Mouse (Mus musculus) embryonic stem cell, embryonic (primary cell): Measurements from ENCODE around the gene Kctd4.
"Not testable (repeated sequence)": the region's sequence is repeated elsewhere in the genome, so short reads cannot be mapped to it uniquely, and the experiment has no call there.

ENCODE experiments used
- CTCF ChIA-PET, 4 experiments: fragments of 300-600 bp in 2 of 4; fragments of 350-600 bp in 2 of 4; sonication (Branson Sonifier 250); formaldehyde crosslinking; loops; one replicate each; lab custom pipeline; 2022; ENCODE audit warnings: inconsistent platforms in 2 of 4; lab: Charles Lee
- POLR2A ChIA-PET, 4 experiments: fragments of 300-600 bp in 2 of 4; fragments of 350-600 bp in 2 of 4; sonication (Branson Sonifier 250); formaldehyde crosslinking; loops; one replicate each; lab custom pipeline; 2022; ENCODE audit warnings: antibody characterized with exemption in 4 of 4, inconsistent platforms in 1 of 4; lab: Charles Lee

Gene Kctd4

DNA sequence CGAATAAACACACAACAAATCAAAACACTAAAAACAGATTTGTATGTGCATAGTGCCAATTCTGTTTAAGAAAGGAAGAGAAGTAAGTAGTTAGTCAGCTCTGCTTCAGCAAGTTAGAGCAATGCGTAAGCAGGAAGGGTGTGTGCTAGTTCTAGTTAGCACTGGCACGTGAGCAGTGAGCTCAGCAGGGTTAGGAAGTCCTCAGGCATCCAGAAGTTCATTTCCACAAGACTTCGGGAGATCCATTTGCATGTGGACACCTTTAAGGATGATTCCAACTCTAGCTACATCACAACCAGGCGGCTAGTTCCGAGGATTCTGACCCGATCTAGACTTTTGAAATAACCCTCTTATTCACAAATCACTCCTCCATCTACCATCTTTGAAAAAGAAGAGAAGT lies at the start of gene Kctd4:
TSS of gene Kctd4 (plus strand) at position 244 of the 400 bp plus-strand sequence.
- ChIA-PET POLR2A (interaction anchor here in 1 of 4 experiments (1.0 to 1.8 kb wide), 8 partner anchors 12 to 121 kb away, joined by 3 to 6 read pairs (median 4); no protein-coding TSS in a partner anchor), CTCF (interaction anchor here in 2 of 4 experiments (0.8 to 1.3 kb wide), 3 partner anchors 13 to 123 kb away, joined by 3 to 5 read pairs (median 4); no protein-coding TSS in a partner anchor)

DNA sequence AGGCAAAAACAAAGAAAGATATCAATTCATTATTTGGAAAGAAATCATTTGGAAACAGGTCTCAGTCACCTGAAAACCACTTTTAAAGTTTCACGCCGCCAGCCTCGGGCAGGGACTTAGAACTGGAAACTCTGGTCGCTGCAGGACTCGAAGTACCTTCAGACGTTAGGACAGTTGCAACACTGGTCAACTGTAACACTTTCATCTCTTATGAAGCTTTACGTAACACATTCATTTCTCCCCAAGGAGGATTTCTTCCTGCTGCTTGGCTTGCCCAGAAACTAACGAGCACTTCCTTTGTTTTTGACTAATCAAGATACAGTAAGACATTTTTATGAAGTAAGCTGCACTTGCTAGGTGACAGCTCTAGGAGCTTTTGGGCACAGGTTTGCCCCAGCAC lies 47.9 kb upstream of the Kctd4 start:
- ChIA-PET POLR2A (interaction anchor here in 1 of 4 experiments (0.7 kb wide), 1 partner anchor 57 kb away, joined by 3 read pairs; no protein-coding TSS in a partner anchor), CTCF (no interaction called here)

DNA sequence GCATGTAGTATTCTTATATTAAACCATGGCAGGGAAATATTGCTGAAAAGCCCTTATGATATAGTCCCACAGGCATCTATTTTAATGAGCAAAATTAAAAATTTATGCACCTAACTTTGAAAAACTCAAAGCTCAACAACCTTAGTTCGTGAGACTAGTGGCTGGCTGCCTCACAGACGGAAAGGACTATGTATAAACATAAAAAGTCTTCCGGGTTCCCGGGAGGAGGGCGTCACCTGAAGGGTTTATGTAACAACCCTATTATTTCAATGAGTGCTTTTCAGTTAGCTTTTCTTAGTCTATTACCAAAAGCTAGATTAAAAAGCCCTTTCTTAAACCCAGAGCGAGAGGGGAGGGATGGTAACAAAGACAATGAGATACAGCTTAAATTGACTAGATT lies 42.8 kb upstream of the Kctd4 start:
- POLR2A ChIA-PET, result interaction anchor here in 3 of 4 experiments (0.5 to 1.9 kb wide), 7 partner anchors 12 to 503 kb away, joined by 3 to 5 read pairs (median 3); partner anchors contain the start of gene Tsc22d1 (in 1 of the 3)

DNA sequence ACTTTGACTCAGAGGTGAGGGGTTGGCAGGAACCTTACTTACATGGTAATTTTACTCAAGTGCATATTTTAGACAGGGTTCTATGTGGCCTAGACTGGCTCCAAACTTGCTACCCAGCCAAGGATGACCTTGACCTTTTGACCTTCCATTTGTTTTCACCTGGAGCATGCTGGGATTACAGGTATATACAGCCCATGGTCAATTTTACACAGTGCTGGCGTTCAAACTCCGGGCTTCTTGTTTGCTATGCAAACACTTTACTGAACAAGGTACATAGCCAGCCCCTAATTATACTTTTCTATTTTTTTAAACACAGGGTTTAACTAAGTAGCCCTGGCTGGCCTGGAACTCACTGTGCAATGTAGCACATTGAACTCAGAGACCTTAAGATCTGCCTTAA lies 42.1 kb upstream of the Kctd4 start:
- CTCF ChIA-PET, result interaction anchor here in 1 of 4 experiments (0.9 to 1.0 kb wide), 2 partner anchors 11 to 13 kb away, joined by 3 to 4 read pairs; no protein-coding TSS in a partner anchor
- POLR2A ChIA-PET, result interaction anchor here in 2 of 4 experiments (0.6 to 1.9 kb wide), 5 partner anchors 13 to 501 kb away, joined by 3 to 5 read pairs (median 3); no protein-coding TSS in a partner anchor

More for the DNA sequence above, 42.8 kb upstream of the Kctd4 start:
- CTCF ChIA-PET, result interaction anchor here in 1 of 4 experiments (0.9 to 1.0 kb wide), 2 partner anchors 10 to 13 kb away, joined by 3 to 4 read pairs; no protein-coding TSS in a partner anchor

DNA sequence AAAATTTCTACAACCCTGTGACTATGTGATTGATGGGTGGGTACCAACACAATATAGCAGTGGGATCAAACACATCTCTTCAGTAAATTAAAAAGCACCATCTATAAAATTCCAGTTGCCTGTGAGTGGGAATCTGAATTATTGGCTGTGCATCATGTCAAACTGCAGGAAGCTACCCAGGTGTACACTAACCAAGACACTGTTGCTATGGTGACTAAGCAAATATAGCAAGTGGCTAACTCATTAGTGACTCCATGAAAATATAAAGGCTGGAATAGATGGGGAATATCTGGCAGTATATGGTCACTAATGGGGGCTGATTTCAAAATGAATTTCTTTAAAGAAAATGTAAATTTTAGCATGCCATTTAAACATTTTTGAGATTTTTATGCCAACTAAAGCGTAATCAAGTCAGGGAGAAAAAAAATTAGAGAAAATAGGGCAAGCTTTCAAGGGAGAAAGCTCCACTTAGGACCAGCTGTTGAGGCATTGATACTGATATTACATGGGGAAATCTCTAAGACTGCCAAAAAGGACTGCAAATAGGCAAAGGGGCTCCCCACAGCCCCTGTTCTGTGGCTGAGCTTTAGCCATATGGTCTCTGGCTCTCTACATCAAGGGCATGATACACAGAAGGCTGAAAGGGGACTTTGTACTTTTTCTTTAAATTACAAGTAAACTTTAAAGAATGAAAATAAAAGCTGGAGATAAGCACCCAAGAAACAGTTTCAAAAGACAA lies 31.3 kb upstream of the Kctd4 start:
- ChIA-PET POLR2A (interaction anchor here in 1 of 4 experiments (0.9 to 1.5 kb wide), 3 partner anchors 9 to 47 kb away, joined by 3 to 4 read pairs (median 3); no protein-coding TSS in a partner anchor), CTCF (interaction anchor here (0.5 to 1.3 kb wide), 5 partner anchors 11 to 47 kb away, joined by 3 read pairs; no protein-coding TSS in a partner anchor)

DNA sequence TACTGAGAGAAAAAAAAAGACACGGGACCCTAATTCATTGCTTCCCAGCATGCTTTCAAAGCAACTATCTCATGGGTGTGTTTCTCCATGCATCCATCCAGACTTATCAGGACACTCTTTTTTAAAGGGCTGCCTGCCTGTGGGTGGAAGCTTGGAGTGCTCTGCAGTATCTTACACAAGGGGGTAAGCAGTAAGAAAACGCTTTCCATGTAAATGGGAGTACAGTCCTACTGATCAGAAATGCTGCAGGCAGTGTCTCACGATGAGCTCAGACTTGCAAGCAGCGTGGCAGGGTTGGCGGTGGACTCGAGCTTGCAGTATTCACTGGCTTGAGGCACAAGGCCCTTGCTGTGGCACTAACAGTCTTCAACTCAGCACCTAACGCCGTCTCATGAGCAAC lies 25.1 kb upstream of the Kctd4 start:
- CTCF ChIA-PET, result not testable (repeated sequence)
- POLR2A ChIA-PET, result interaction anchor here in 2 of 4 experiments (1.2 to 2.5 kb wide), 2 partner anchors 18 to 53 kb away, joined by 3 to 6 read pairs; no protein-coding TSS in a partner anchor

DNA sequence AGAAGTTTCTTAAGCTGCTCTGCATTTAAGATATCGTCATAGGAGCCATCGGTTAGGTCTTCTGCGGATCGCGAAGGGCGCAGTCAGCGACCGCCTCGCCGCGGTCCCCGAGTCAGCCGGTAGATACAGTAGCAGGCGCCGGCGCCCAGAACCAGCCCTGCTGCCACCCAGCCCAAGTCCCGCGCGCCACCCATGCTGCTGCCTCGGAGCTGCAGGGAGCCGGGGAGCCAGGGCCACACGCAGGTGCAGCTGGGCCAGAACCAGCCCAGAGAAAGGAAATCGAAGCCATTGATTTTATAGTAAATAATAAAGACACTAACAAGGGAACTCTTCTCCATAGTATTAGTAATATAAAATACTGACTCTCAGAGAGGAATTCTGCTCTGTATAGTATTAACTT lies 23.5 kb upstream of the Kctd4 start:
- POLR2A ChIA-PET, result interaction anchor here in 1 of 4 experiments (0.8 to 2.2 kb wide), 2 partner anchors 9 to 19 kb away, joined by 3 to 9 read pairs; no protein-coding TSS in a partner anchor
- CTCF ChIA-PET, result no interaction called here

DNA sequence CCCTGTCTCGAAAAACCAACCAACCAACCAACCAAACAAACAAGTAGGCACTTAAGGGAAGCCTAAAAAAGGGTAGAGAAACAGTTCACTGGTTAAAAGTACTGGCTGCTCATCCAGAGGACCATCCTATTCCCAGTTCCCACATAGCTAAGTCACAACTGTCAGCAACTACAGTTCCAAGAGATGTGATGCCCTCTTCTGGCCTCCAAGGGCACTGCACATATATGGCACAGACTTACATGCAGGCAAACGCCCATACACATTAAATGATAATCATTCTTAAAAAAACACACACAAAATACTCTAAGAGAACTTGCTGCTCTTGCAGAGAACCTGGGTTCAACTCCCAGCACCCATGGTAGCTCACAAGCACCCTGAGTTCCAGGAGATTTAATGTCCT lies 20.4 kb upstream of the Kctd4 start:
- POLR2A ChIA-PET, result interaction anchor here in 1 of 4 experiments (0.8 to 1.3 kb wide), 3 partner anchors 8 to 35 kb away, joined by 3 to 5 read pairs (median 3); no protein-coding TSS in a partner anchor
- CTCF ChIA-PET, result interaction anchor here (0.5 to 1.4 kb wide), 28 partner anchors 9 to 928 kb away, joined by 3 to 24 read pairs (median 4); partner anchors contain the start of gene Kctd4 (in 1 of the 4)

DNA sequence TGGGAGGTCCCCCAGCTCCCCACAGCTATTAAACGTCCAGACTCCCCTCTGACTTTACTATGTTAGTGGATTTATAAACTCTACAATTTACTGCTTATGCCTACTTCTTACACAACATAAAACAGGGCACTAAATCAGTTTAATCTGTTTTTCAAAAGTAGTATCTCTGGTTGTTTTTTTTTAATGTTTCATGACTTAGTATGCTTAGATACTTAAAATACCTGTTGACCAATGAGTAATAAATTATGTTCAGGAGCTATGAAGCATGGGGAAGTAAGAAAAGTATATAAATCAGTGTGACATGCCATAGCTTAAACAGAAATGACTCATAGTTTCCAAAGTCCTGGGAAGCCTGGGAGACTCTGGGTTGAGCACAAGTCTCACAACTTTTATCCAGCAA lies 17.1 kb upstream of the Kctd4 start:
- ChIA-PET POLR2A (interaction anchor here in 1 of 4 experiments (0.6 to 1.2 kb wide), 2 partner anchors 34 to 37 kb away, joined by 3 read pairs; no protein-coding TSS in a partner anchor), CTCF (interaction anchor here in 2 of 4 experiments (0.6 to 1.9 kb wide), 6 partner anchors 38 to 462 kb away, joined by 3 to 6 read pairs (median 4); no protein-coding TSS in a partner anchor)

DNA sequence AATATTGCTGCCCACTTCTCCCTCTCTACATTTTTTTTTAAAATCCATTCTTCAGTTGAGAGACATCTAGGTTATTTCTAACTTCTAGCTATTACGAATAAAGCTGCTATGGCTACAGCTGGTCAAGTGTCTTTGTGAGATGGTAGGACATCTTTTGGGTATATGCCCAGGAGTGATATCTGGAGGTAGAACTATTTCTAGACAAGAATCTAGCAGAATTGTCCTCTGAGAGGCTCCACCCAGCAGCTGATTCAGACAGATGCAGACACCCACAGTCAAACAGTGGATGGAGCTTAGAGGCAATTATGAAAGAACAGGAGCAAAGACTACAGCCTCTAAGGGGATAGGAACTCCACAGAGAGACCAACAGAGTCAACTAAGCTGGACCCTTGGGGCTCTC lies 13.3 kb upstream of the Kctd4 start:
- ChIA-PET POLR2A (interaction anchor here in 1 of 4 experiments (0.6 to 1.3 kb wide), 2 partner anchors 13 to 35 kb away, joined by 3 to 4 read pairs; partner anchors contain the start of gene Kctd4), CTCF (interaction anchor here in 2 of 4 experiments (0.6 to 1.1 kb wide), 3 partner anchors 13 to 42 kb away, joined by 3 to 8 read pairs (median 3); partner anchors contain the start of gene Kctd4 (in 1 of the 2))

DNA sequence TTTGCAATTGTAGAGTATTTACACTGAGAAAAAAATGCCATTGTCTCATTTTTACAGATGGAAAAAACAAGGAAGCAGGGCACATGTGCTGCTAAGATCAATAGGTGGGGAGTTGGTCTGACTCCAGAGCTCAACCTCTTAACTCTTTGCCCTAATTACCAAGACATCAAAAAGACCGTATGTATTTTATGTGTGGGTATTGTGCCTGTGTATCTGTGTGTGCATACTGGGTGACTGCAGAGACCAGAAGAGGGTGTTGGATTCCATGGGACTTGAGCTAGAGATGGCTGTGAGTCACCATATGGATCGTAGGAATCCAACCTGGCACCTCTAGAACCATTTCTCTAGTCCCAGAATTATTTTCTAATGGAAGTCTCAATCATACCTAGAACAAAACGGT lies 12.4 kb upstream of the Kctd4 start:
- ChIA-PET CTCF (interaction anchor here in 3 of 4 experiments (0.6 to 1.1 kb wide), 3 partner anchors 14 to 43 kb away, joined by 3 to 8 read pairs (median 3); no protein-coding TSS in a partner anchor), POLR2A (interaction anchor here in 2 of 4 experiments (1.2 to 1.4 kb wide), 3 partner anchors 8 to 12 kb away, joined by 3 to 4 read pairs (median 4); partner anchors contain the start of gene Kctd4 (in 1 of the 2))

DNA sequence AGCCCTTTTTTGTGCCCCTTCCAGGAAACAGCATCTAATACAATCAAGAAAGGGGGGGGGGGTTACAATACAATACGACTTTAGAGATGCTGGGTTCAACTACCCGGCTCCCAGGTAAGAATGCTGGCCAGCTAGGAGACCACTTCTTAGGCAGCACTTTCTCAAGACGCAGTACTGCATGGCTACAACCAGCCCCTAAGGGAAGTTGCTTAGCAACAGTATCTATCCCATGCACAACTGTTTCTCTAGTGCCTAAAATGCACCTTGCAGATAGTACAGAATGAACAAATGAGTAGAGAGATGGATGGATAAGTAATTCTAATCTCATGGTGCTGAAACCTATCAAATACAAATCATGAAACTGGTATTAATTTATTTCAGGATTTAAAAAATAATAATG lies 7.1 kb upstream of the Kctd4 start:
- POLR2A ChIA-PET, result interaction anchor here in 1 of 4 experiments (0.6 kb wide), 1 partner anchor 14 kb away, joined by 9 read pairs; no protein-coding TSS in a partner anchor
- CTCF ChIA-PET, result interaction anchor here in 1 of 4 experiments (0.7 kb wide), 2 partner anchors 9 to 162 kb away, joined by 9 to 12 read pairs; no protein-coding TSS in a partner anchor

DNA sequence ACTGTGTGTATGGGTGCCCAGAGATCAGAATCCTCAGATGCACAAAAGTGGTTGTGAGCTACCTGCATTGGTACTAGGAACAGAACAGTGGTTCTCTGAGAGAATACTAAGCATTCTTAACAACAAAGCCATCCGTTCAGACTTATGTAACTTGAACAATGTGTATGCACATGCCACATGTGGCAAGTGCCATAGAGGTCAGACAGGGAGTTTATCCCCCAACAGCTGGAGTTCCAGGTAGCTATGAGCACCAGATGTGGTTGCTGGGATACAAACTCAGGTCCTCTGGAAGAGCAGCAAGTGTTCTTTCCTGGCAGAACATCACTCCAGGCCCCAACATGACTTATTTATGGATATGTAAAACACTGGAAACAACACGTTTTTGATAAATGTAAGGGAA lies 1.8 kb upstream of the Kctd4 start:
- POLR2A ChIA-PET, result interaction anchor here in 1 of 4 experiments (1.0 kb wide), 1 partner anchor 10 kb away, joined by 4 read pairs; no protein-coding TSS in a partner anchor

DNA sequence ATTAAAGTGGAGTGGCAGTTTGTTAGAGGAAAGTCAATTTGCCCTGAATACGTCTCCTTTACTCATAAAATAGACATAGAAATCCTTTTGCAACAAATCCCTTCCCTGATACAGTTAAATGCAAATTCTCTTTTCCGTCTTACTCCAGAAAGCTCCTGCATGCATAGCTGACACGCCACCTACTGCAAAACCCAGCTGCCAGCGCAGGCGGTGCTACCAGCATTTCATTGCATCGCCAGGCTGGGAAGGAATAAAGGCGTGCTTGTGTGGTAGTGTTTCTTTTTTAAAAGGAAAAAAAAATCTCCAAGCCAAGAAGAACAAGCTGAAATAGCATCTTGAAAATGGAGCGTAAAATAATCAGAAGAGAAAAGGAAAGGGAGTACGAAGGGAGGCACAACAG lies 7.4 kb downstream of the Kctd4 start:
- CTCF ChIA-PET, result no interaction called here
- POLR2A ChIA-PET, result interaction anchor here in 1 of 4 experiments (0.6 to 1.0 kb wide), 5 partner anchors 8 to 30 kb away, joined by 3 to 9 read pairs (median 3); no protein-coding TSS in a partner anchor

More for the DNA sequence above, 1.8 kb upstream of the Kctd4 start:
- CTCF ChIA-PET, result interaction anchor here in 1 of 4 experiments (0.6 kb wide), 1 partner anchor 169 kb away, joined by 3 read pairs; no protein-coding TSS in a partner anchor

DNA sequence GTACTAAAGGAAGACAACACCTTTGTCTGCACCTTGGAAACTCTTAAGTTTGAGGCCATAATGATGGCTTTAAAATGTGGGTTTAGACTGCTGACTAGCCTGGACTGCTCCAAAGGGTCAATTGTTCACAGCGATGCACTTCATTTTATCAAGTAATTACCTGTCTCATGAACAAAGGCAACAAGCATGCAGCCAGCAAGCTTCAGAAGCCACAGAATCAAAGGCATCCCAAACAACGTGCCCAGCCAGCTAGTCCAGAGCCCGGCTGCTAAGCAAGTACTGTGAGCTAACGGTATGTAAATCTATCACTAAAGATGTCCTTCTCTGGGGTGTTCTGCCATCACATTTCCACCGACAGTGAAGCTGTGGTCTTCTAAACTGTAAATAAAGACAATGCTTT lies 8.4 kb downstream of the Kctd4 start:
- ChIA-PET CTCF (interaction anchor here in 3 of 4 experiments (0.5 to 1.4 kb wide), 4 partner anchors 29 to 114 kb away, joined by 3 to 4 read pairs (median 4); no protein-coding TSS in a partner anchor), POLR2A (interaction anchor here in 3 of 4 experiments (0.7 to 1.3 kb wide), 6 partner anchors 11 to 49 kb away, joined by 3 to 7 read pairs (median 3); no protein-coding TSS in a partner anchor)

DNA sequence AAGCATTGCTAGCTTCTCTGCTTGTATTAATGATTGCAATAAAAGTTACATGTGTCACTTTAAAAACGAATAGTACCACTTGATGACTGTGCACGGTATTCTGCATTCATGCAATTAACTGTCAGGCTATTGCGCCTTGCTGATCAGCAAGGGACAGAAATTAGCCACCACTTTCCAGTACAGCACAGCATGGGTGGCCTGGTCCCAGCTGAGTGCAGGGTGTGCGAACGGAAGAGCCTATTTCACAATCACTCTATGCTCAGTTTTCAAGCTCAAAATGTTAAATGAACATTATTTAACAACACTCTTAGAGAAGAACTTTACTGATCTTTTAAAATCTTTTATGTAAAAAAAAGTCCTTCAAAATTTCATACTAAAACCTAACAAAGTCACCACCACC lies 9.2 kb downstream of the Kctd4 start:
- ChIA-PET POLR2A (interaction anchor here in 3 of 4 experiments (0.7 to 1.3 kb wide), 3 partner anchors 10 to 49 kb away, joined by 3 to 7 read pairs (median 3); no protein-coding TSS in a partner anchor), CTCF (interaction anchor here in 2 of 4 experiments (0.8 to 1.4 kb wide), 3 partner anchors 29 to 65 kb away, joined by 3 to 4 read pairs (median 4); no protein-coding TSS in a partner anchor)

DNA sequence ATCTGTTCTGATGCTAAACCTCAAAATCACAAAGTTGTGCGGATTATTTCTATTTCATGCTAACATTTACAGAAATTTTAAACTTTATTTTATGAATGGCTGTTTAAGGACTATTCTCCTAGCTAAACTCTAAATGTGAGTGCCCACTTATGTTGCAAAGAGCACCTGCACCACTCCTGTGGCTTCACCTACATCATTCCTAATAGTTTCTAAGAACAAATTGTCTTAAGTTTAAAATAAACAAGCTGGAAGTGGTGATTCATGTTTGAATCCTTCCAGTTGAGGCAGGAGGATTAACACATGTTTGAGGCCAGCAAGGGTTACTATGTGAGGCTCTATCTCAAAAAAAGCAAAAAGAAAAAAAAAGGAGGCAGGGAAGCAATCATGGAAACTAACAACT lies 9.6 kb downstream of the Kctd4 start:
- POLR2A ChIA-PET, result interaction anchor here in 2 of 4 experiments (1.1 to 1.3 kb wide), 2 partner anchors 10 to 13 kb away, joined by 3 to 7 read pairs; no protein-coding TSS in a partner anchor
- CTCF ChIA-PET, result no interaction called here
